Mouse (Mus musculus) urinary bladder, postnatal 25 days (tissue): ENCODE measurements around the gene Pgm3.
"Not testable (repeated sequence)": the region's sequence is repeated elsewhere in the genome, so short reads cannot be mapped to it uniquely, and the experiment has no call there.

ENCODE experiments used
- DNase-seq: peaks from one replicate; pipeline ENCODE4 v3.0.0; 2022; ENCODE audit warnings: low spot score

Gene Pgm3

DNA sequence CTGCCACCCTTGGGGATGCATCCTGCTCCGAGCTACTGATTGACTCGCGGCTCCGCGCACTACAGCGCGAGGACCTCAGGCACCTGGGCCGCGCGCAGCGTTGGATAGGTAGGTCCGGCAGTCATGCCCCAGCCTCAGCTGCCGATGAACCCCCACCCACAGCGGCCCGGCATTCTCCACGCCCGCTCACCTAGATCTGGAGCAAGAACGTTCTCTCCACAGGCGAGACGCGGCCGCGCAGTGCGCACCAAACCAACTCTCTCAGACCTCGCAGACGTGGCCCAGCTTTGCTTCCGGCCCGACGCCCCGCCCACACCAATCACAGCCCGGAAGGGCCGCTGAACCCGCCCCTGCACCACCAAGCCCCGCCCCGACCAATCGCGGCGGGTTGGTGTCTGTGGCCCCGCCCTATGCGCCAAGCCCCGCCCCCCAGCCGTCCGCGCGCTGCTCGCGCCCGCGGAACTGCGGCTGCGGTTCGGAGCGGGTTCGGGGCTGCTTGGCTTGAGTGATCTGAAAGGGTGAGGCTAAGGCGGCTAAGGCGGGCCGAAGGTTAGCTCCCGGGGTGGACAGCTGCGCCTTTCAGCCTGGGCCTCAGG lies at the start of gene Pgm3, which contains the start of gene Rwdd2a:
Gene Pgm3, minus strand, starts transcription at position 303 of the 596 bp plus-strand sequence.
Gene Rwdd2a, plus strand, starts transcription at position 452 of the 596 bp plus-strand sequence.
- DNase-seq = peak; percentile 95

DNA sequence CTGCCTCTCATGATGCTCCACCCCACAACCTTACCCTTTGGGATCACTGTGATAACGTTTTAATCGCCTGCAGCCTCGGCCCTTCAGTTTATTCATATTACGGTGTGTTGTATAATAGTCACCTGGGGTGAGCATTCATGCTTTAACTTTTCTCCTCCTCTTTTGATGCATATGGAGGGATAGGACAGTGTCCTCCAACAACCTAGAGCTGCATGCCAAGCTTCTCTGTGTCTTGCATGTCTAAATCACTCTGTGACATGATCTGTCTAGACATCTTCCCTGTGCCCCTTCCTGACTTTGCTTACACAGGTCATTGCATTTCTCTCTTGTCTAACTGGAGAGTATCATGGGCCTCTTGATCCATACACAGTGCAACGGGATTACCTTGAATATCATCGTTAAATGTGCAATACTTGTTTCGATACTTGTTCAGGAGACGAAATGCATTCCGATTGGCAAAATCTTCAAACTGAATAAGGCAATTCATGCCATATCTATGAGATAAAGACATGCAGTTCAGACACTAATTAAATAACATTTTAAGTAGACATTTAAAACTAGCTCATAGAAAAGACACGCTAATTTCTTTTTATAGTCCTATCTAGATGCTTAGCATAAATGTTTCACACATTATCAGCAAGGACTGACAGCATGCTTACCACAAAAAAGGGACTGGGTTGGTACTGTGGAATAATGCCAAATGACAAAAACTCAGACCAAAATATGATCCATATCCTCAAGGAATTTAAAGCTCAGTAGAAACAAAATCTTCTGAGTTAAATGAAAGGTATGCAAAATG lies 47.9 kb upstream of the Pgm3 start:
- no peak for DNase-seq

DNA sequence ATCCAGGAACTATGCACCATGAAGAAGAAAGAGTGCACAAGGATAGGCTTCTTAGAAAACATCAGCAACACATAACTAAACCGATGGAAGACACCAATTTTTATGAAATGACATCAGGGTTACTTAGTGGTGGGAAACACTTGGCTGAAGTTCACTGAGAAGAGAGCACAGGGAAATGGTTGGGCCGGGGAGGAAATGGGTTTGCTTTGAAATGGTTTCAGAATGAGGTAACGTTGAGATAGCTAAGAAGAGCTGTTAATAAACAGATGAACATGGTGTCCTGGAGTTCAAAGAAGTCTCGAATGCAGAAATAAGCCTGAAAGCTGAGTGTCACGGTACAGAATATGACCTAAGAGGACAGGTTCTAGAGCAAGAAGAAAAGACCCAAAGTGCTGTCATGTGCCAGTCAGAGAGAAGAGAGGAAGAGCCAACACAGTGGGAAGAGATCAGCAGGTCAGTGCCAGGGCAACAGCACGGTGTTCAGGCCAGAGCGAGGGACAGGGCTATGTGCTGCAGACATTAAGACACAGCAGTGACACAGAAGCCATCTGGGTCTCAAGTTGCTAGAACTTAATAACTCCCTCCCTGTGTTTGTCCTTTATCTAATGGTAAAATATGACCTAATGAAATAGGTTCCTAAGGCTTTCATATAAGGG lies 46.3 kb upstream of the Pgm3 start:
- no peak for DNase-seq

GRCm38 (mm10) chr9:86615765-86616164 lies 44.1 kb upstream of the Pgm3 start:
- DNase-seq = no peak

- DNase-seq = no peak
Observed at GRCm38 (mm10) chr9:86612091-86612490, 40.4 kb upstream of the Pgm3 start.

DNA sequence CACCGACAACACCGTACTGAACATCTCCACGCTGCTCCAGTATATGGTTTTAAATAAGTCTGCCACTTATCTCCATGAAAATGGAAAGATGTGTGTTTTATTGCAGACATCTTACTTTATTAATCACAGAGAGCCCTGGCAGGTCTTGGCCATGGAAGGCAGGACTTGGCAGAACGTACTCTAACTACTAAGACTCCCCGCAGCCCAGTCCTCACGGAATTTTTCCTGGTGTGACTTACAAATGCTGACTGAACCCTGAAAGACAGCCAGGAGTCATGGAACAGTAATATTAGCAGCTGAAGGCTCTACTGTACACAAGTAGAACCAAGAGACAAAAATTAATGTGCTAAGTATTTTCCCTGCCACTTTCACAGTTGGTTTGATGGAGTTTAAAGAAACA lies 34.1 kb upstream of the Pgm3 start:
- DNase-seq = no peak

GRCm38 (mm10) chr9:86599723-86600303 lies 28.2 kb upstream of the Pgm3 start:
- DNase-seq = no peak

GRCm38 (mm10) chr9:86596983-86597382 lies 25.3 kb upstream of the Pgm3 start:
- not testable (repeated sequence) for DNase-seq

GRCm38 (mm10) chr9:86594357-86594767 lies 22.7 kb upstream of the Pgm3 start:
- DNase-seq = not testable (repeated sequence)

DNA sequence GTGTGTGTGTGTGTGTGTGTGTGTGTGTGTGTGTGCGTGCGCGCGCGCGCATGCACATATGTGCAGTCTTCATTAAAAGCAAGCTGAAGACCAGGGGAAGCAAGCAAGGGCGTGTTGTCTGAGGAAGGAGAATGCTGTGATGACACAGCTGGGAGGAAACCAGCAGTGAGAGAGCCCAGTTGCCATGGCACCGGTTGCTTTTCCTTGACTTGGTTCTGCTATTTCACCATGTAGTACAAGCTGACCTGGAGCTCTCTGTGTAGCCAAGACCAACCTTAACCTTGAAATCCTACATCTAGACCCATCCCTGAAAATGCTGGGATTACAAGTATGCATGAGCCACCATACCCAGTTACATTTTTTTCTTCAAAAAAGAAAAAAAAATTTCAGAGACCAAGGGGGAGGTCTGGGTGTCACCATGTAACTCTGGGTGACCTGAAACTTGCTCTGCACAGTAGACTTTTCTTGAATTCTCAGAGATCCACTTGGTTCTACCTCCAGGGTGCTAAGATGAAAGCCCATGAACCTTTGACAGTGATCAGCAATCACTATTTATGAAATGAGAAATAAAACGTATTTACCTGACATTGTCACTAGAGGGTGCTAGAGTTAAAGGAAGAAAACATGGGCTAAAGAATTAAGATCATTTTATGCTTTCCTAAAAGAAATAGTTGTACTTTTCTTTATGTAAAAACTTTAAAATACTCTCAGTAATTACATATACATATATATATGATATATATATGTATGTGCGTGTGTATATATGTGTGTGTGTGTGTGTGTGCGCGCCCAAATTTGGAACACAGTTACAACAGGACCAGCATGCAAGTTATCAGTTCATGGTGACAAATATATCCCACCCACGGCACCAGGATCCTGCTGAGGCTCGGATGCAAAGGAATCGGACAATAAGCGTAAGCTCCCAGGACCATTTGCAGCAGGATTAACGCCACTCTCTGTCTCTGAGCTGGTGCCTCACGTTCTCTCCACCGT lies 21.3 kb upstream of the Pgm3 start:
- no peak for DNase-seq

GRCm38 (mm10) chr9:86587019-86587795 lies 15.6 kb upstream of the Pgm3 start:
- DNase-seq = no peak

GRCm38 (mm10) chr9:86583740-86584139 lies 12.1 kb upstream of the Pgm3 start:
- DNase-seq = peak; percentile 56

DNA sequence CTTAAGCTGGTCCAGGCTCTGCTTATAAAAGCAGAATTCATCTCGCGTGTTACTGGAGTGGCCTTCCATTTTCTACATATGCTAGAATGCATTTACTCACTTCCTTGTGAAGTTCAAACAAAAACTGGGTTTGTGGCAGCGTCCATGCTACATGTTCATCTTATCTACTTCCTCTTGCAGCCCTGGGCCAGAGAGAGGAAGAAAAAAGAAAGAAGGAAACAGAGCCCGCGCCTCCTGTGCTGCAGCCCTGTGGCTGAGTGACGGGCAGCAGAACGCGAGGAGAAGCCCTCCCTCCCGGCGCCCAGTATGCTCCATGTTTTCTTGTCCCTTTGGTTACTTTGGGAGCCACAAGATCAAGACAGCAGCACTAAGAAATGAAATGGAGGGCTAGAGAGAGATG lies 8.0 kb upstream of the Pgm3 start:
- DNase-seq = no peak

DNA sequence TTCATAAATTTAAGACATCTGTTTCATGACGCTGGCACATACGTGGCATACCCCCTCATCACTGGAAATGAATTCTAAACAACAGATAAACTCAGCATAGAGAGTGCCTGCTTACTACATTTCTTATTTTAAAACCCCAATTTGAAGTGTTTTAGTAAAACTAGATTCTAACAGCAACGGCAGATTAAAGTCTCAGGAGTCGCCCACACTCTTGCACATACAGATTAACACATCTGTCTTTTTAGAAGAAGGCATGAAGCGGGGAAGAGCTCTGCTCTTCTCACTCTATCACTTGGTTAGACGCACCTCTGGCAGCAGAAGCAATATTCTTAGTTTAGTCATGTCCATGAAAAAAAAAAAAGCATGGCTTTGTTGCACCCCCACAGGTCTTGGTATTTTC lies 3.5 kb upstream of the Pgm3 start:
- DNase-seq = no peak

DNA sequence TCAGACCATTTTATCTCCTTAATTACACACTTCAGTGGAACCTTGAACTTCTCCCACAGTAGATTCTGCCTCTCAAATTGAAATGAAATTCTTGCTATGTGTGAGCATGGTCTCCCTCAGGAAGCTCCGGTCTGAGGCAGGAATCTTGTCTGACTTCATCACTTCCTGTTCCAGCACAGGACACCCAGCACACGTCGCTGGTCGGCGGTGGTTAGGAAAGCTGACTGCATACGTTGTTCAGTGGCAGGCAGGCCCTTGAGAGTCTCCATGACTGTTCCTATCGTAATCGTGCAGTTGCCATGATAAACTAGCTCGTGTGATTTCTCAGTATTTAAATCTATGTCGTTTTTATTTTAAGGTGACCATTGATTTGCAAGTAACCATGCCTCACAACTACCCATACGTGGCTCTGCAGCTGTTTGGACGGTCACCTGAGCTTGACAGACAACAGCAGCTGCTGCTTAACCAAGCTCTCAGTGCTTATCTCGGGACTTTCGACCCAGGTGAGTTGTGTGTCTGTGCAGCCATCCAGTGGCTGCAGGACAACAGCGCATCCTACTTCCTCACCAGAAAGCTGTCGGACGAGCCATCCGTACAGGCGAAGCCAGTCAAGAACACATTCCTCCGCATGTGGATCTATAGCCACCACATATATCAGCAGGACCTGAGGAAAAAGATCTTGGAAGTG lies 2.1 kb upstream of the Pgm3 start:
- no peak for DNase-seq

GRCm38 (mm10) chr9:86572636-86573291 lies 1.1 kb upstream of the Pgm3 start:
- DNase-seq = peak; percentile 65

- no peak for DNase-seq
Observed at GRCm38 (mm10) chr9:86572196-86572595, 554 bp upstream of the Pgm3 start.

GRCm38 (mm10) chr9:86570946-86571345 lies 696 bp downstream of the Pgm3 start:
- DNase-seq = no peak

- no peak for DNase-seq
Observed at GRCm38 (mm10) chr9:86570261-86570890, 1.3 kb downstream of the Pgm3 start.
